Mouse (Mus musculus) ES-E14 (cell line): ENCODE measurements at regions not wholly inside any gene's neighbourhood (a gene's known extent, or its start where the extent isn't known, plus 50 kb on each side); places are given as distances from the start of the nearest gene placed in this dataset.

Experiments
- DNase-seq: peaks from one replicate; pipeline ENCODE4 v3.0.0-alpha.2; 2013; ENCODE audit warnings: low read depth, low spot score
- H3K27ac ChIP-seq: 2 replicates; pipeline ENCODE4 v1.5.1; 2012; ENCODE audit warnings: low read depth, mild to moderate bottlenecking, low read length, moderate library complexity, mixed read lengths; ENCODE audit not compliant: poor library complexity, insufficient read depth, severe bottlenecking
- H3K36me3 ChIP-seq: 2 replicates; pipeline ENCODE4 v1.6.1; 2012; ENCODE audit warnings: mild to moderate bottlenecking, low read length, moderate library complexity, mixed read lengths; ENCODE audit not compliant: control insufficient read depth, poor library complexity, insufficient read depth, severe bottlenecking
- H3K4me1 ChIP-seq, 2 experiments: fragments of 150-350 bp in 1 of 2; sonication (generic) in 1 of 2; 2 replicates each; pipeline ENCODE4 v1.6.1; 2012; ENCODE audit warnings: low read length in 2 of 2, mild to moderate bottlenecking in 1 of 2, mixed read lengths in 1 of 2; ENCODE audit not compliant: control insufficient read depth in 2 of 2, insufficient read depth in 2 of 2, poor library complexity in 1 of 2
- H3K4me3 ChIP-seq, 2 experiments: fragments of 150-350 bp in 1 of 2; sonication (generic) in 1 of 2; 2 replicates each; pipeline ENCODE4 v1.5.1; 2012; ENCODE audit warnings: low read length in 2 of 2, low read depth in 1 of 2, mild to moderate bottlenecking in 1 of 2, mixed read lengths in 1 of 2; ENCODE audit not compliant: insufficient read depth in 1 of 2, poor library complexity in 1 of 2, severe bottlenecking in 1 of 2
- H3K9ac ChIP-seq: 2 replicates; pipeline ENCODE4 v1.6.1; 2012; ENCODE audit warnings: low read depth, mild to moderate bottlenecking, low read length, mixed read lengths; ENCODE audit not compliant: poor library complexity, insufficient read depth, severe bottlenecking
- H3K9me3 ChIP-seq: fragments of 150-350 bp; sonication (generic); 2 replicates; pipeline ENCODE4 v1.6.1; 2012; ENCODE audit warnings: low read depth, mild to moderate bottlenecking, low read length; ENCODE audit not compliant: control insufficient read depth, insufficient read depth
- CHD2 ChIP-seq: IDR thresholded peaks from 2 replicates; pipeline ENCODE4 v1.6.1; 2014; ENCODE audit warnings: mild to moderate bottlenecking, low read depth, low read length, inconsistent platforms
- HCFC1 ChIP-seq: IDR thresholded peaks from 2 replicates; pipeline ENCODE4 v1.6.1; 2012; ENCODE audit warnings: low read length, inconsistent platforms, borderline replicate concordance; ENCODE audit not compliant: insufficient read depth
- MAFK ChIP-seq: IDR thresholded peaks from 2 replicates; pipeline ENCODE4 v1.6.1; 2014; ENCODE audit warnings: mild to moderate bottlenecking, low read depth, low read length, inconsistent platforms; ENCODE audit not compliant: insufficient read depth
- ZC3H11A ChIP-seq: IDR thresholded peaks from 2 replicates; pipeline ENCODE4 v1.6.1; 2012; ENCODE audit warnings: low read depth, mild to moderate bottlenecking, inconsistent platforms, low read length, borderline replicate concordance
- ZNF384 ChIP-seq: IDR thresholded peaks from 2 replicates; pipeline ENCODE4 v1.6.1; 2012; ENCODE audit warnings: low read depth, low read length, inconsistent platforms
- in situ Hi-C, 2 experiments: fragments of 600-800 bp; cut with MboI; formaldehyde crosslinking; loops; one replicate each; pipeline ENCODE4 v1.15.1; 2025; ENCODE audit warnings: low sequenced_read_pairs in 2 of 2, inconsistent platforms in 1 of 2; ENCODE audit not compliant: unreplicated experiment in 2 of 2

DNA sequence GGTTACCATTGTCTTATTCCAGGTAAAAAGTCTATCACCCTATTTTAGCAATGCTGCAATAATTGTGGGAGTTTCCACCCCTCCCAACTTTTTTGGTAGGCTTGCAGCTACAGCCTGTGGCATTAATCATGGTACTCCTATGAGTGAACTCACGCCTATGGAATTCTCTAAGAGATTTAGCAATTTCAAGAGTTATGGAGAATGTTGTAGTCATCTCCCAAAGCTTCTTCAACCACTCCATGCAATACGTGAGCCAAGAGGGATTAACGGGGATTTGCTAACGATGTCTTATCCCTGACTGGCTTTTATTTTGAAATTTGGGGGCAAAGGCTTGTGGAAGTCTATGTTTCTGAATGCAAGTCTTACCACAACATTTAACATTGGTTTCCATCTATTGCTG lies 125.5 kb upstream of the Phactr1 start:
- no peak for TF ChIP-seq MAFK
- TF ChIP-seq HCFC1: no peak
- no peak for TF ChIP-seq CHD2
- TF ChIP-seq ZNF384: no peak
- no peak for TF ChIP-seq ZC3H11A
- Histone ChIP-seq H3K9ac (no peak overlapping the region), H3K36me3 (no peaks in the 10 kb centered on the region), H3K4me1 (no peaks in the 10 kb centered on the region), H3K9me3 (no peaks in the 10 kb centered on the region), H3K4me3 (no peak overlapping the region), H3K27ac (no peak overlapping the region)
- no peak for DNase-seq
- in situ Hi-C loops: no loop called here

DNA sequence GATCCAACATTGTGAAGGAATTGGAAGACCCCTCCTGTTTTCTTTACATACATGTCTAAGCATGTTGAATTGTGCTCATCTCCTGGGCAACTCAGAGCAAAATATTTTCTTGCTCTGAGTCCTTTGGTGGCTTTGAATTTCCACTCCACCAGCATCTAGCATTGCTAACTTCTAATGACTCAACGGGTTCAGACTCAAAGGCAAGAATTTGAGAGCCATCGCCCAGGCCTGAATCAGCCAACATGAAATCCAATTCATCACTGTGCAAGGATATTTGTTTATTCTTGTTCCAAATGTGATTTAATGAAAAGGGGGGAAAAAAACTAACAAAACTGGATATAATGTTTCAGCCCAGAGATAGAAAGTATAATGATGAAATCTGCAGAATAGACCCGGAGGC lies 121.9 kb upstream of the Phactr1 start:
- Histone ChIP-seq H3K9me3 (no peaks in the 10 kb centered on the region), H3K4me1 (no peaks in the 10 kb centered on the region), H3K27ac (no peak overlapping the region), H3K36me3 (no peaks in the 10 kb centered on the region), H3K4me3 (no peak overlapping the region), H3K9ac (no peak overlapping the region)
- TF ChIP-seq MAFK (no peak), CHD2 (no peak), HCFC1 (no peak), ZNF384 (no peak), ZC3H11A (no peak)
- DNase-seq: no peak
- in situ Hi-C loops: no loop called here

DNA sequence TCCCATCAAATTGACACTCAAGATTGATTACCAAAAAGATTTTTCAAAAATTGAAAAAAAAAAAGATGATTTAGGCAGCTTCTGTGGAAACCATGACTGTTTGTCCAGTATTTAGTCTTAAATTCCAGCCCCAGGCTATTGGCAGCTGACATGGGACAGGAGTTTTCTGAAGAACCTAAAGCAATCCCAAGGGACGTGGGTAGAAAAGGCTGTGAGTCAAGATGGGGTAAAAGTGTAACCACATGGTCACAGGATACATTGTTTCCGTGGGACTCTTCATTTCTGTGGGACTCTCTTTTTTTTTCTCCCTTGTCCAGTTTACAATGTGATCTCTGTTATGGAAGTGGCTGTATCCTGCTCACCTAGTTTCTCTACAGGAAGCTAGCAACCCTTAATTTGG lies 119.0 kb upstream of the Phactr1 start:
- in situ Hi-C loops: no loop called here
- no peak overlapping the region for H3K4me3 ChIP-seq
- H3K9me3 ChIP-seq: no peaks in the 10 kb centered on the region
- no peak overlapping the region for H3K9ac ChIP-seq
- TF ChIP-seq CHD2 (no peak), HCFC1 (no peak), MAFK (no peak), ZNF384 (no peak), ZC3H11A (no peak)
- H3K4me1 ChIP-seq: no peaks in the 10 kb centered on the region
- no peak for DNase-seq
- H3K27ac ChIP-seq: no peak overlapping the region
- no peaks in the 10 kb centered on the region for H3K36me3 ChIP-seq

DNA sequence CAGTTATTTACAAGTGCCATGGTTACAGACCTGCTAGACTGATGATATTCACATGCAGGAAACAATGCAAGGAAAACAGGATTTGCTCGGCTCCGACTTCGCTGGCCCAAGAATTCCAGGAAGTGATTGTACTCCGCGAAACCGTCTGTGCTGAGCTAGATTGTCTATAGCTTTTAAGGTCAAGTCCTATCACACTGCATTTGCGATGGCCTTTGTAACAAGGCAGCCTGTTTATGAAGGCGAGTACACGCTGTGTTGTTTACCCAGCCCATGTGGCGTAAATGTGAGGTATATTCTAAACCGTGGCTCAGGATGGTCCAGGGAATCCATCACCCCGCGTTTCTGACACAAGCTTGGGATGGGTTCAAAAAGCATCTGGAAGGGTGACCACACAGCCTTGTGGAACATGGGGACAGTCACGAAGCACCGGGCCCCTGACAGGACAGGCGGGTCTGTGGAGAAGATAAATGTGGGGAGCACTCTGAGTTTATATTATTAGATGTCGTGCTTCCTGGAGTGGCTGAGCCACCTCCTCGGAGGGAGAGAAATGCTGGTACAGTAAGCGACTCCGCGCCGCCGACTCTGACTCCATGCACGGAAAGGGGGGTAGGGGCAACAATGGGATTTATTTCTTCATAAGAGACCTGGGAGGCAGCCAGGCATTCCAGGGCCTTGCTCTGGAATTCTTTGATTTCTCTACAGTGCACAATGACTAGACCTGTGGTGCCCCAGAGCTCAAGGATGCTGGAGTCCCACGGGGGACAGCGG lies 114.9 kb upstream of the Phactr1 start:
- no peak overlapping the region for H3K27ac ChIP-seq
- H3K9me3 ChIP-seq: no peaks in the 10 kb centered on the region
- no peak overlapping the region for H3K4me3 ChIP-seq
- no peak for TF ChIP-seq CHD2
- no peak for TF ChIP-seq MAFK
- TF ChIP-seq ZNF384: no peak
- no peak for TF ChIP-seq HCFC1
- TF ChIP-seq ZC3H11A: no peak
- in situ Hi-C loops: no loop called here
- H3K36me3 ChIP-seq: no peaks in the 10 kb centered on the region
- no peaks in the 10 kb centered on the region for H3K4me1 ChIP-seq
- no peak for DNase-seq
- no peak overlapping the region for H3K9ac ChIP-seq
